Mouse (Mus musculus): ENCODE measurements around the gene Gm10799.

DNA sequence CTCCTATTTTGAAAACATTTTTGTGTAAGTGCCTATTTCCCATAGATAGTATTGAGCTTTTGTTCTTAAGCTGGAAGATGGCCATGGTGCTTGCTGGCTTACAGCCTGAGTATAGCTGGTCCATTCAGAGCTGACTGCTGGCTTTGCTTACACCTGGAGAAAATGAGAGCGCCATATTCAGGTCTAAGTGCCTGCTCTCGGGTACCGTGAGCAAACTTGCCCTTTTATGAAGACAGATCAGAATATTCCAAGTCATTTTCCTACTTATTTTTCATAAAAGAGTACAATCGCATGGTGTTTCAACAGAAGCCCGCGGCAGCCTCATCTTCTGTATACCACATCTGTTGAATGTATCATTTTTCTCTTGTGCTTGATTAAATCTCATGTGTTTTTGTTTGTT is 7.4 kb downstream of the Gm10799 start:
- TF ChIP-seq POLR2A (IDR thresholded peaks at IDR 0.05; ENCODE audit: extremely low read depth, insufficient read depth, low read length): no peak
- no peak for TF ChIP-seq CTCF (IDR thresholded peaks at IDR 0.05; ENCODE audit: extremely low read depth, insufficient read depth, low read length)
